Mouse (Mus musculus) MEL-GATA-1-ER (cell line): ENCODE data around the gene Armc8.

Source experiments
- DNase-seq: peaks from one replicate; pipeline ENCODE4 v3.0.0-alpha.2; 2012; ENCODE audit warnings: low read depth; ENCODE audit errors: extremely low read depth

Armc8 gene

DNA sequence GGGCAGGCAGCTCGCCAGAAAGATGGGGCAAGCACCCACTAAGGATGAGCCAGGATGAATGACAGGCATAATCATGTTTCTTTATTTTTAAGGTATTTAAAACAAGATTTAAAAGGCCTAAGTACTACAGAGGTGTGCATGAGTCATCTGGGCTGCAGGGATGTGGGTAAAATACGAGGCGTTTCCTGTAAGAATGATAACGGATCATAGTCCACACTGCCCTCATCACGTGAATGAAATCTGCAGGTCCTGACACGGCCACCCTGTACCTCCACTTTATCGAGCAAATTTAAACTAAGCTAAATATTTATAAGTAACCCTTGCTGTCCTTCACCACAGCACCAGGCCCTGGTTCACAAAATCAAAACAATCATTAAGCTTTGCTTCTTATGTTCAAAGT is 62.8 kb downstream of the Armc8 start:
- DNase-seq: no peak

GRCm38 (mm10) chr9:99499336-99499735 is 69.4 kb downstream of the Armc8 start:
- DNase-seq: no peak

DNA sequence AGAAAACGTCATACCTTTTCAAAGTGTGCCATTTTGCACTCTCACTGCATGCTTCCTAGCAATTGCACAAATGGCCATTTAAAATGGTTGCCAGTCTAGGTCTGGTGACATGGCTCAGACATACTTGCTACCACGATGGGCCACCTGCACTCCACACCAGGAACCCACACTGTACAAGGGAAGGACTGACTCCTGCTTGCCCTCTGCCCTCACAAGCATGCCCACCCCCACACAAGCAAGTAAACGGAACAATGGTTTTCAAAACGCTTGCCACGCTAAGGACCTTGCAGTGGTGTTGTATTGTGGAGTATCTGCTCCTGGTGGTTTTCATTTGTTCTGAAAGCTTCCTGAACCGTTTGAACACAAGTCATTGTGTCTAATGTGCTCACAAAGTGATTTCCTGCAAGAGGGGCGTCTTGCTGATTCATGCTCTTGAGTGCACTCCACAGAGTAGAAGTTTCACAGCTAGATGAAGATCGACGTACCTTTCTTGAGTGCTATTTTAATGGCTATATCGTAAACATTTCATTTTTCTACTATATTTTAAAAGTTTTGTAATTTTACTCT is 76.0 kb downstream of the Armc8 start:
- DNase-seq: no peak

DNA sequence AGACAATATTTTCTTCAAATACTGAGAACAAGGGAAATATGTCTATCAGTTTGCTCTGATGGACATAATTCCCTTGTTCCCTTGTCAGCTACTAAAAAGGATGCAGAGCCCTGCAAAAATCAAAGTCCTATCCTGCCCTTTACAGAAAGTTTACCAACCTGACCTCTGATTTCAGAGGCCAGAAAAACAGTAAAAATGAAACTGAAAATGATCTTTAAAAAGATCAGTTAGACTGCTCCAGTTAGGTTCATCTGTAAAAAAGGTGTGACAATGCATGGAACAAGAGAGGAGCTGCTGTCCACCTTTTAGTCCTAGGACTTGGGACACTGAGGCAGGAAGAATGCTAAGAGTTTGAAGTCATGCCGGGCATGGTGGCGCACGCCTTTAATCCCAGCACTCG is 77.6 kb downstream of the Armc8 start:
- no peak for DNase-seq

DNA sequence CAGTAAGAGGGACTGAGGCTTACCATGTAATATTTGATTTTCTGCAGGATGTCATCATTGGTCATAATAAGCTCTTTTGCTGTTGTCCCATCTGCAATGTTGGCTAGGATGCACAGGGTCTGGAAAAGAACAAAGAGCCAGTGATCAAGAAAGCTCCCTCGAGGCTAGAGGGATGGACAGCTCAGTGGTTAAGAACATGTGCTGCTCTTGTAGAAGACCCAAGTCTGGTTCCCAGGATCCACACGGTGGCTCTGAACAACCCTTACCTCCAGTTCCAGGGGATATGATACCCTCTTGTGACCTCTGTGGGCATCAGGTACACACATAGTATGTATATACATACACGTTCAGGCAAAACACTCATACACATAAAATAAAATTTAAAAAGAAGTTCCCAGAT is 80.9 kb downstream of the Armc8 start:
- no peak for DNase-seq

DNA sequence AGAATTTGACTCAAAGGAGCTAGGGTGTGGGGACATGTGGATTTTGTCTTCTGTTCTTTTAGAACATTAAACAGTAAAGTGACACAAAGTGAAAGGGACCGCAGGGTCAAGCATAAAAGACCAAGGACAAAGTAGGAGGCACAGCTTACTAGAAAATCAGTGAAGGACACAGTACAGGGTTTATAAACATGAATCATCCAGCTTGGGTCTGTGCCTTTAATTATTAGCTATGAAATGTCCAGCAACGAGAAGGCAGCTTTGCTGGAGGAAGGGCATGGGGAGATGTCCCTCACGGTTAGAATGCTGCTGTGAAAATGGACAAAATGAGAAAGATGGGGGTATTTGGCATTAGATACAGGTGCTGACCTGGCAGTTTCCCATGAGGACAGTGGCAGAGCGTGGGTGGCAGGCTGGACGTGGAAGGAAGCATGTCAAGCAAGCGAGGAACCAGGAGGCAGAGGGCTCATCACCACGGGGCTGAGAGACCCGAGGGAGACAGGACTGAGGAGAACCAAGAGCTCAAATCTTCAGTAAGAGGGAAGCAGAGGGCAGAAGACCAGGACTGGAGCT is 81.5 kb downstream of the Armc8 start:
- no peak for DNase-seq

- peak; percentile 73 for DNase-seq
Measured at GRCm38 (mm10) chr9:99485144-99485543, 83.6 kb downstream of the Armc8 start.

DNA sequence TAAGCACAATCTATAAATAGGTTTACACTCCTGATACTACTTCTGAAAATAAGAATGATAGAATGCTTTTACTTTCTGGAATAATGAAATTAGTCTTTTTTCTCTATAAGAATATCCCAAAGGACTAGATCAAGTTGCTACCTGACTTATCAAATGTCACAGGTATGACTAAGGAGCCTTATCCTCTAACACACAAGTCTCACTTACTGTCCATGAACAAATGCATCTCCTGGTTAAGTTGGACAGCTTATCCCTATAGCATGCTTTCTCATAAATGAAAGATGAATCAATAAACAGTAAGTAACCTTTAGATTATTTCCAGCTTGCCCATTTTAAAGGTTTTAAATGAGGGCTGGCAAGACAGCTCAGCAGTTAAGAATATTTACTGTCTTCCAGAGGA is 84.1 kb downstream of the Armc8 start:
- DNase-seq: no peak

DNA sequence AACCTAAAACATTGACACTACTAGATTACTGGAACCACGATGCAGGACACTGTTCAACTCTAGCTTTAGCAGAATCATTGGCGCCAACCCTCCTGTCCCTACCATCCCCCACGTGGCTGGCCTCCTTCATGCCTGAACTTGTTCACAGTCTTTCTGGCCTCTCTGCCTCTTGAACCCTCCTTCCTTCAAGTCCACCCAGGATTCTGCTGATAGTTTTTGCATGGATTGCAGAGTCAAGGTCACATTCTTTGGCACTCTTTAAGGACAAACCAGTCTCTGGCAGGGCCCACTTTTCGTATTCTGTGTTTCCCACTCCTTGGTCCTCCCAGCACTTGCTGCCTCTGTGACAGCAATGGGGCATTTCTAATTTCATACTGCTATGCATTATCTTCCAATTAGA is 85.5 kb downstream of the Armc8 start:
- no peak for DNase-seq

DNA sequence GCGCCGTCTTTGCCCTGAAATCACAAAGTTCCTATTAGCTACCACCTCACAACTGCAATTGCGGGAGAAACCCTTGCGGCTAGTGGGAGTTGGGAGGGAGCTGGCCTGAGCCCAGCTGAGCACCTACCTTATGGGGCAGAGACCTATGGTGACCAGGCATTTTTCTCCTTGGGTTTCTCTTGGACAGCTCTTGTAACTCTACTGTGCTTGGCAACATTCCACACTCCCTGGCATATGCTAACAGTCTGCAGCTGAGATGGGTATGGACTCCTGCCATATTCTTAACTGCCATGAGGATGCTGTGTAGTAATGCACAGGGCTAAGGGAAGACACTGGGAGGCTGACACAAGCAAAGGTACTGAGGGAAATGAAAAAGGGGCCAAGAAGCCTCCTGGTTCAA is 87.9 kb downstream of the Armc8 start:
- DNase-seq: no peak

GRCm38 (mm10) chr9:99479181-99479711 is 89.5 kb downstream of the Armc8 start:
- no peak for DNase-seq

- DNase-seq: no peak
Measured at GRCm38 (mm10) chr9:99471334-99471733, 97.4 kb downstream of the Armc8 start.

GRCm38 (mm10) chr9:99470347-99471092 is 98.2 kb downstream of the Armc8 start:
- peak; percentile 64 for DNase-seq

- peak; percentile 44 for DNase-seq
Measured at GRCm38 (mm10) chr9:99469681-99470273, 98.9 kb downstream of the Armc8 start.

GRCm38 (mm10) chr9:99468572-99468971 is 100.1 kb downstream of the Armc8 start:
- DNase-seq: no peak

GRCm38 (mm10) chr9:99464876-99465275 is 103.8 kb downstream of the Armc8 start:
- DNase-seq: no peak

- no peak for DNase-seq
Measured at GRCm38 (mm10) chr9:99459730-99460129, 109.0 kb downstream of the Armc8 start.

DNA sequence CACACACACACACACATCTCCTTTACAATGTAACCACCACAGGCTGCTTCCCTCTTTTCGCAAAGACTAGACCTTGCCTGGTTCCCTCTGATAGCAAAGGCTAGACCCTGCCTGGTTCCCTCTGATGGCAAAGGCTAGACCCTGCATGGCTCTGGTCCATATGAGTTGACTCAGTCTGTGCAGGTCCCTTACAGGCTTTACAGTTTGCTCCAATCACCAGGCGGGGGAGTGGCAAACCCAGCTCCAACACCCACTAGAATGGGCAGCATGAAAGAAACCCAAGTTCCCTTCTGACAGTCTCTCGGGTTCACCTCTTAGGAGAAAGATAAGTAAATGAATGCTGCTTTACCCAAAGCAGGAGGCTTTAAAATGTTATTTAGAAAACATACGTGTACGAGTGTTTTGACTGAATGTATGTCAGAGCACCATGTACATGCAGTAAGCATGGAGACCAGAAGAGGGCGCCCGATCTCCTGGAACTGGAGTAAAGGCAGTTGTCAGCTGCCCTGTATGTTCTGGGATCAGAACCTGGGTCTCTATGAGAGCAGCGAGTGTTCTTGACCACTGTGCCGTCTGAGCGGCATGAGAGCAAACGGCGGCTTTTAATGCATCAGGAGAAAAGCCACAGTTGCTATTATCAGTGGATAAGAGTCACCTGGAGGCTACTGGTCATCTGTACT is 110.0 kb downstream of the Armc8 start:
- DNase-seq: peak; percentile 52

DNA sequence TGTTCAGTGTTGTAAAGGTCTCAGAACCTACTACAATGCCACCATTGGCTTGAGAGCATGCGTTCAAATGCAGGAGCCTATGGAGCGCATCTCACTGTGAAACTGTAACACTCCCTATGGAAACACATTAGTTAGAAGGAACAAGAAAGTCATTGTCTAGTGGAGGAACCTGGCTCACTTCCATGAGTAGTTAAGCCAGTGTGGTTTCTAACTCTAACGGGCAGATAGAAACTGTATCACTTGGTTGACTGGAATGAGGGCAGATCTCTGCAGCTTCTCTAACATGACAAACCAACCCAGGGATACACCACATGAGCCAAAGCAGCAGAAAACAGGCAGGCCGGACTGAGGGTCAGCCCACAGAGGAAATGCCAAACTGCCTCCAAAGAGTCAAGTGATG is 114.5 kb downstream of the Armc8 start:
- no peak for DNase-seq

GRCm38 (mm10) chr9:99451161-99451560 is 117.5 kb downstream of the Armc8 start, which contains the start of gene Nme9:
Nme9 (plus strand) TSS chr9:99451475.
- DNase-seq: no peak

- DNase-seq: peak; percentile 39
Measured at GRCm38 (mm10) chr9:99449886-99450647, 118.6 kb downstream of the Armc8 start.
